Mouse (Mus musculus) stomach, adult 2 months (tissue): ENCODE measurements around the gene Olfr676. TPM values are rescaled to one million over a fixed set of nuclear protein-coding genes. Genes with fewer than 3 reads are reported as not detected.

ENCODE experiments used
- polyA plus RNA-seq: library from polyadenylated mRNA; depleted of rRNA; stranded (reverse); fragments of >200 nt; gene quantifications from 2 replicates; pipeline ENCODE4 v1.2.3, GENCODE M21; 2012; rRNA removed

The Olfr676 gene
- polyA plus RNA-seq, result not detected in 2 replicates

GRCm38 (mm10) chr7:105032398-105032797, at the start of gene Olfr676:
Gene Olfr676, plus strand, starts transcription at chr7:105032698.

GRCm38 (mm10) chr7:105001929-105002328, 30.6 kb upstream of the Olfr676 start, which contains the start of gene Olfr672:
Gene Olfr672, minus strand, starts transcription at chr7:105002029.

GRCm38 (mm10) chr7:105028360-105028759, 4.1 kb upstream of the Olfr676 start, which contains the start of gene Olfr675:
Gene Olfr675, minus strand, starts transcription at chr7:105028460.

GRCm38 (mm10) chr7:105064175-105064574, 31.7 kb downstream of the Olfr676 start, which contains the start of gene Olfr678:
Gene Olfr678, plus strand, starts transcription at chr7:105064475.

GRCm38 (mm10) chr7:105080905-105081304, 48.4 kb downstream of the Olfr676 start, which contains the start of gene Olfr679:
Gene Olfr679, plus strand, starts transcription at chr7:105081205.

Other genes with a start within 250 kb of the Olfr676 start
- not detected in 2 replicates for gene Usp17lb, start 190.1 kb upstream of the Olfr676 start, polyA plus RNA-seq
- gene Usp17la, start 175.7 kb upstream of the Olfr676 start, polyA plus RNA-seq, result not detected in 2 replicates
- not detected in 2 replicates for gene Olfr665, start 154.7 kb upstream of the Olfr676 start, polyA plus RNA-seq
- gene Olfr666, start 136.7 kb upstream of the Olfr676 start, polyA plus RNA-seq, result not detected in 2 replicates
- gene Olfr667, start 111.2 kb upstream of the Olfr676 start, polyA plus RNA-seq, result not detected in 2 replicates
- not detected in 2 replicates for gene Olfr668, start 104.6 kb upstream of the Olfr676 start, polyA plus RNA-seq
- gene Olfr669, start 98.5 kb upstream of the Olfr676 start, polyA plus RNA-seq, result not detected in 2 replicates
- not detected in 2 replicates for gene Olfr670, start 70.1 kb upstream of the Olfr676 start, polyA plus RNA-seq
- not detected in 2 replicates for gene Olfr671, start 53.6 kb upstream of the Olfr676 start, polyA plus RNA-seq
- not detected in 2 replicates for gene Olfr672, start 30.7 kb upstream of the Olfr676 start, polyA plus RNA-seq
- gene Olfr675, start 4.2 kb upstream of the Olfr676 start, polyA plus RNA-seq, result not detected in 2 replicates
- gene Olfr677, start 18.7 kb downstream of the Olfr676 start, polyA plus RNA-seq, result not detected in 2 replicates
- gene Olfr678, start 31.8 kb downstream of the Olfr676 start, polyA plus RNA-seq, result not detected in 2 replicates
- gene Olfr679, start 48.5 kb downstream of the Olfr676 start, polyA plus RNA-seq, result not detected in 2 replicates
- gene Olfr680-ps1, start 60.1 kb downstream of the Olfr676 start, polyA plus RNA-seq, result not detected in 2 replicates
- not detected in 2 replicates for gene Olfr681, start 84.1 kb downstream of the Olfr676 start, polyA plus RNA-seq
- not detected in 2 replicates for gene Olfr683, start 114.3 kb downstream of the Olfr676 start, polyA plus RNA-seq
- gene Olfr684, start 131.0 kb downstream of the Olfr676 start, polyA plus RNA-seq, result not detected in 2 replicates
- gene Olfr685, start 153.3 kb downstream of the Olfr676 start, polyA plus RNA-seq, result not detected in 2 replicates
- gene Olfr686, start 174.8 kb downstream of the Olfr676 start, polyA plus RNA-seq, result not detected in 2 replicates